Mouse (Mus musculus): Measurements from ENCODE around the gene Mtcl1. TPM values are rescaled to one million over a fixed set of nuclear protein-coding genes. Genes with fewer than 3 reads are reported as not detected.

The Mtcl1 gene
- polyA plus RNA-seq, 1 experiment from 2014 or later: 35.0 TPM

- Histone ChIP-seq H3K36me3 (peaks cover 43% of the 10 kb centered on the region), H3K4me2 (replicated peaks) (no peak overlapping the region), H3K27me3 (replicated peaks) (no peaks in the 10 kb centered on the region), H3K4me1 (no peaks in the 10 kb centered on the region), H3K27ac (no peak overlapping the region), H3K4me3 (no peak overlapping the region), H3K9me3 (no peaks in the 10 kb centered on the region), H3K9ac (no peak overlapping the region)
- 84% methylated on average over 11 of the region's 11 CpGs for WGBS
- no peak for ATAC-seq (ENCODE audit: low FRiP score, low read depth)
Measured at GRCm38 (mm10) chr17:66350689-66351088, 98.9 kb downstream of the Mtcl1 start.

GRCm38 (mm10) chr17:66350127-66350526 is 99.4 kb downstream of the Mtcl1 start:
- Histone ChIP-seq H3K9me3 (no peaks in the 10 kb centered on the region), H3K9ac (no peak overlapping the region), H3K4me3 (no peak overlapping the region), H3K36me3 (peaks cover 42% of the 10 kb centered on the region), H3K27ac (no peak overlapping the region), H3K4me2 (replicated peaks) (no peak overlapping the region), H3K4me1 (no peaks in the 10 kb centered on the region), H3K27me3 (replicated peaks) (no peaks in the 10 kb centered on the region)
- no peak for ATAC-seq (ENCODE audit: low FRiP score, low read depth)
- 84% methylated on average over 15 of the region's 15 CpGs for WGBS

DNA sequence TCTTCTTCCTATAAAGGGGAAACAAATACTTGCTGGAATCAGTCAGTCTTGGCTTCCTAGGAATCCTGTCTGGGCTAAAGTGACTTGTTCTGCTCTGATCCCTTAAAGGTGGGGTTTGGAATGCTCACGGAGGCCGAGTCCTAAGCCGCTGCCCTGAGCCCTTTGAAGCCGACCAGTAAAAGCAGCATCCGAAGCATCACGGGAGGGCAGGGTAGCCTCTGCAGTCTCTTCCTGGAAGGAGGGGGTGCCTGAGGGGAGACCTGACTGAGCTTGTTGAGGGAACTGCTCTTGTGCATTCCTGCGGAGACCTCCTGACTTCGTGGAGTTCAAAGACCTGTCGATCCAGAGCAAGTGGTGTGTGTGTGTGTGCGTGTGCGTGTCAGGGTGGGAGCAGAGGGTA is 103.2 kb downstream of the Mtcl1 start:
- WGBS: 81% methylated on average over 11 of the region's 11 CpGs
- Histone ChIP-seq H3K36me3 (peaks cover 48% of the 10 kb centered on the region), H3K4me1 (no peaks in the 10 kb centered on the region), H3K9me3 (no peaks in the 10 kb centered on the region), H3K27me3 (replicated peaks) (no peaks in the 10 kb centered on the region), H3K4me2 (replicated peaks) (no peak overlapping the region), H3K27ac (no peak overlapping the region), H3K4me3 (no peak overlapping the region), H3K9ac (no peak overlapping the region)
- ATAC-seq (ENCODE audit: low FRiP score, low read depth): no peak

GRCm38 (mm10) chr17:66345680-66346079 is 103.9 kb downstream of the Mtcl1 start:
- Histone ChIP-seq H3K27ac (no peak overlapping the region), H3K36me3 (peaks cover 51% of the 10 kb centered on the region), H3K4me2 (replicated peaks) (no peak overlapping the region), H3K9me3 (no peaks in the 10 kb centered on the region), H3K4me1 (no peaks in the 10 kb centered on the region), H3K27me3 (replicated peaks) (no peaks in the 10 kb centered on the region), H3K9ac (no peak overlapping the region), H3K4me3 (no peak overlapping the region)
- no peak for ATAC-seq (ENCODE audit: low FRiP score, low read depth)
- WGBS: 92% methylated on average over 15 of the region's 15 CpGs

DNA sequence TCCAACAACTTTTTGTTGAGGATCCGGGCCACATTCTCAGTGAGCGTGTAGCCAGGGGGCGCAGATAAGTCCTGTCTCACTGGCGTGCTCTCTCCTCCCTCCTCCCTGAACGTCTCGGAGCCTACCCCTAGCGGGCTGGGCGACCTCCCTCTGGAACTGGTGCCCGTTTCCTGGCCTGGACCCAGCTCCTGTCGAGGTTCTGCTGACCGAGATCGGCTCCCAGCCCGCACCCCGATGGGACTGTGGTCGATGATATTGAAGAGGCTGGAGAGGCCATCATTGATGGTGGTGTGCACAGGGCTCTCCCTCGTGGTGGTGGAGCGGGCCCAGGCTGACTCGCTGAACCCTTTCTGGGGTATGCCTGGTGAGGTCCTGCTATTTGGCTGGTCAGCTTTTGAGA is 106.6 kb downstream of the Mtcl1 start:
- Histone ChIP-seq H3K9me3 (no peaks in the 10 kb centered on the region), H3K27me3 (replicated peaks) (no peaks in the 10 kb centered on the region), H3K36me3 (peaks cover 66% of the 10 kb centered on the region), H3K4me3 (no peak overlapping the region), H3K4me2 (replicated peaks) (no peak overlapping the region), H3K9ac (no peak overlapping the region), H3K27ac (no peak overlapping the region), H3K4me1 (no peaks in the 10 kb centered on the region)
- 96% methylated on average over 18 of the region's 18 CpGs for WGBS
- ATAC-seq (ENCODE audit: low FRiP score, low read depth): no peak

GRCm38 (mm10) chr17:66341670-66342069 is 107.9 kb downstream of the Mtcl1 start:
- H3K4me1 ChIP-seq: no peaks in the 10 kb centered on the region
- no peak for ATAC-seq (ENCODE audit: low FRiP score, low read depth)
- H3K36me3 ChIP-seq: peaks cover 67% of the 10 kb centered on the region
- no peaks in the 10 kb centered on the region for H3K9me3 ChIP-seq
- H3K4me3 ChIP-seq: no peak overlapping the region
- H3K4me2 ChIP-seq (replicated peaks): no peak overlapping the region
- WGBS: 80% methylated on average over 6 of the region's 6 CpGs
- H3K27ac ChIP-seq: no peak overlapping the region
- no peak overlapping the region for H3K9ac ChIP-seq
- H3K27me3 ChIP-seq (replicated peaks): no peaks in the 10 kb centered on the region

GRCm38 (mm10) chr17:66340798-66341197 is 108.8 kb downstream of the Mtcl1 start:
- H3K9me3 ChIP-seq: no peaks in the 10 kb centered on the region
- no peak overlapping the region for H3K27ac ChIP-seq
- no peak overlapping the region for H3K9ac ChIP-seq
- no peak overlapping the region for H3K4me3 ChIP-seq
- no peaks in the 10 kb centered on the region for H3K4me1 ChIP-seq
- WGBS: 90% methylated on average over 12 of the region's 12 CpGs
- no peak overlapping the region for H3K4me2 ChIP-seq (replicated peaks)
- H3K36me3 ChIP-seq: peaks cover 60% of the 10 kb centered on the region
- ATAC-seq (ENCODE audit: low FRiP score, low read depth): no peak
- no peaks in the 10 kb centered on the region for H3K27me3 ChIP-seq (replicated peaks)

DNA sequence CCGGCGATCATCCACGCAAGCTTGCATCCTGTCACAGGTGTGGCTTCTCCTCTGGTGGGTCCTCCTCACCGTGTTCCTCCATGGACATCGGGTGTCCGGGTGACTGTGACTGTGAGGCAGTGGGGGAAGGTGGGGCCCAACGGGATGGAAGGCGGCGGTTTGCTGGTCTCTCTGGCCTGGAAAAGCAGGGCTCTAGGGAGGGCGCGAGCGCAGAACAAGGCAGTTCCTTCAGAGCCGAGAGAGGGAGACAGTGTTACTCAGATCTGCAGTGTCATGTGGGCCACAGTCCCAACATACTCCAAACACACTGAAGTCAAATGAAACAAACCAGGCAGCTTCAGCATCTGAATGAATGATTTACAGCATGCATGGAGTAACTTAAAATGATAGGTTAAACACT is 111.6 kb downstream of the Mtcl1 start:
- Histone ChIP-seq H3K36me3 (peaks cover 34% of the 10 kb centered on the region), H3K4me3 (no peak overlapping the region), H3K4me1 (no peaks in the 10 kb centered on the region), H3K4me2 (replicated peaks) (no peak overlapping the region), H3K9me3 (no peaks in the 10 kb centered on the region), H3K9ac (no peak overlapping the region), H3K27ac (no peak overlapping the region), H3K27me3 (replicated peaks) (no peaks in the 10 kb centered on the region)
- WGBS: 95% methylated on average over 13 of the region's 13 CpGs
- ATAC-seq (ENCODE audit: low FRiP score, low read depth): no peak

- WGBS: 88% methylated on average over 10 of the region's 10 CpGs
- Histone ChIP-seq H3K9ac (no peak overlapping the region), H3K4me3 (no peak overlapping the region), H3K27me3 (replicated peaks) (no peaks in the 10 kb centered on the region), H3K4me1 (no peaks in the 10 kb centered on the region), H3K9me3 (no peaks in the 10 kb centered on the region), H3K36me3 (peaks cover 24% of the 10 kb centered on the region; the same call in 1 of the 2 replicates), H3K4me2 (replicated peaks) (no peak overlapping the region), H3K27ac (no peak overlapping the region)
- no peak for ATAC-seq (ENCODE audit: low FRiP score, low read depth)
Measured at GRCm38 (mm10) chr17:66335568-66335967, 114.0 kb downstream of the Mtcl1 start.

GRCm38 (mm10) chr17:66334894-66335293 is 114.7 kb downstream of the Mtcl1 start:
- ATAC-seq (ENCODE audit: low FRiP score, low read depth): no peak
- Histone ChIP-seq H3K27ac (no peak overlapping the region), H3K4me1 (no peaks in the 10 kb centered on the region), H3K4me2 (replicated peaks) (no peak overlapping the region), H3K4me3 (no peak overlapping the region), H3K9me3 (no peaks in the 10 kb centered on the region), H3K9ac (no peak overlapping the region), H3K36me3 (peaks cover 18% of the 10 kb centered on the region; the same call in 1 of the 2 replicates), H3K27me3 (replicated peaks) (no peaks in the 10 kb centered on the region)
- WGBS: 67% methylated on average over 4 of the region's 4 CpGs

GRCm38 (mm10) chr17:66331207-66331606 is 118.3 kb downstream of the Mtcl1 start:
- Histone ChIP-seq H3K4me3 (no peak overlapping the region), H3K27ac (no peak overlapping the region), H3K4me1 (no peaks in the 10 kb centered on the region), H3K9me3 (0 out of 2 replicates have a peak, but pooled peaks cover 5% of the 10 kb centered on the region), H3K27me3 (replicated peaks) (no peaks in the 10 kb centered on the region), H3K36me3 (no peaks in the 10 kb centered on the region), H3K4me2 (replicated peaks) (no peak overlapping the region), H3K9ac (no peak overlapping the region)
- no peak for ATAC-seq (ENCODE audit: low FRiP score, low read depth)
- 68% methylated on average over 6 of the region's 6 CpGs for WGBS

DNA sequence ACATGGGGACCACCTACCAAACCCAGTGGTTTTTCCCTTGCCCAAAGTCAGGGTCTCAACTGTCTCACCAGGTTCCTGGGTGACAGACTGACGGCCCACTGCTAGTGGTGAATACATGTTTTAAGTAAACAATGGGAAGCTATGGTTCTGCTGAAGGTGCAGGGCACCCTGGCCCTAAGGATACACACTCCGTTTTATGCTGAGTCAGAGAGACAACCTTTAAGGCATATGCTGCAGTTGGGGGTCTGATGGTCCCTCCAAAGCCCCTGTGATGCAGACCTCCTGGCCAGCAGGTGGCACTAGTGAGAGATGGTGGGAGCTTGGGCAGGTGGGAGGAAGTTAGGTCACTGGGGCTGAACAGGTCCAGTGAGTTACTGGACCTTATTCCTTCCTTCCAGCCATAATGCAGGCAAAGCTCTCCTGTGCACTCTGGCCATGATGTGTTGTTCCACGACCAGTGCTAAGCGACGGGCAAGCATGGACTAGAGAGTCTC is 123.0 kb downstream of the Mtcl1 start:
- no peak overlapping the region for H3K4me3 ChIP-seq
- H3K27ac ChIP-seq: no peak overlapping the region
- no peaks in the 10 kb centered on the region for H3K36me3 ChIP-seq
- H3K4me1 ChIP-seq: peaks cover 6% of the 10 kb centered on the region
- no peaks in the 10 kb centered on the region for H3K27me3 ChIP-seq (replicated peaks)
- no peak overlapping the region for H3K9ac ChIP-seq
- H3K4me2 ChIP-seq (replicated peaks): no peak overlapping the region
- no peak for ATAC-seq (ENCODE audit: low FRiP score, low read depth)
- WGBS: 95% methylated on average over 5 of the region's 5 CpGs
- 0 out of 2 replicates have a peak, but pooled peaks cover 5% of the 10 kb centered on the region for H3K9me3 ChIP-seq

DNA sequence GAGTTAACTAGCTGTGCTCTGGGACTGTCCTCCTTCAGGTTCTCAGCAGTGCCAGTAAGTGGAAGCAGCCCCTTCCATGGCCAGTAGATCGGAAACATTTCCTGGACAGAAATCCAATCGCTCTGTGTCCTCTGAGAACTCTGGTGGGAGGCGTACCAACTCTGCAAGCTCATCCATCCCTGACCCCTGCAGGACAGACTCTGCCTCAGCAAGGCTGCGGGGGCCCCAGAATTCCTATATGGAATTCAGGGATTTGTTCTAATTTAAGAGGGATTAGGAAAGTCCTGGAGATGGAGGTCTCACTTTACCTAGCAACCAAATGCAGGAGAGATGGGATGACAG is 123.4 kb downstream of the Mtcl1 start:
- no peak overlapping the region for H3K4me3 ChIP-seq
- peaks cover 6% of the 10 kb centered on the region for H3K4me1 ChIP-seq
- H3K9ac ChIP-seq: no peak overlapping the region
- H3K27ac ChIP-seq: no peak overlapping the region
- no peak overlapping the region for H3K4me2 ChIP-seq (replicated peaks)
- 0 out of 2 replicates have a peak, but pooled peaks cover 5% of the 10 kb centered on the region for H3K9me3 ChIP-seq
- H3K36me3 ChIP-seq: no peaks in the 10 kb centered on the region
- no peak for ATAC-seq (ENCODE audit: low FRiP score, low read depth)
- no peaks in the 10 kb centered on the region for H3K27me3 ChIP-seq (replicated peaks)
- 90% methylated on average over 4 of the region's 4 CpGs for WGBS

All from neural tube, embryonic 12.5 days (tissue).